Mouse (Mus musculus): ENCODE results near the gene Taf11. TPM values are rescaled to one million over a fixed set of nuclear protein-coding genes. Genes with fewer than 3 reads are reported as not detected.
A peak's percentile ranks its signal among the peaks of the same experiment; 100 is the strongest.

Gene Taf11
- total RNA-seq, 2 experiments from 2014 or later, result 28.9 to 29.8 TPM

- DNase-seq, result peak; percentile 94
Observed at GRCm38 (mm10) chr17:27856265-27856797, 53.3 kb downstream of the Taf11 start, which contains the start of gene Uhrf1bp1. TSS of gene Uhrf1bp1 (plus strand) at chr17:27856441.

Other genes with a start within 250 kb of the Taf11 start
- not detected for gene Spdef, start 180.9 kb downstream of the Taf11 start, total RNA-seq (2021)
- 100 to 1,000 TPM; 132 to 137 TPM for gene D17Wsu92e, start 89.2 kb downstream of the Taf11 start, total RNA-seq (2021)
- 100 to 1,000 TPM in 1 of 2 experiments, 10 to 100 TPM in 1; 94.8 to 102 TPM for gene Snrpc, start 71.7 kb downstream of the Taf11 start, total RNA-seq (2021)
- 10 to 100 TPM; 24.5 to 24.7 TPM for gene Uhrf1bp1, start 53.4 kb downstream of the Taf11 start, total RNA-seq (2021)
- 10 to 100 TPM; 26.9 to 40.0 TPM for gene Anks1, start 538 bp downstream of the Taf11 start, total RNA-seq (2021)
- under 1 TPM; 0.24 to 0.57 TPM for gene Tcp11, start 170.8 kb upstream of the Taf11 start, total RNA-seq (2021)
- 10 to 100 TPM; 14.4 to 15.2 TPM for gene Scube3, start 232.3 kb upstream of the Taf11 start, total RNA-seq (2021)

Data from adrenal gland, postnatal 10 days (tissue).